Mouse (Mus musculus) layer of hippocampus, adult 9-10 months (tissue): Measurements from ENCODE around the gene Ctr9.

Source experiments
- DNase-seq: peaks from one replicate; pipeline ENCODE4 v3.0.0; 2022; ENCODE audit warnings: low spot score

Ctr9 gene

DNA sequence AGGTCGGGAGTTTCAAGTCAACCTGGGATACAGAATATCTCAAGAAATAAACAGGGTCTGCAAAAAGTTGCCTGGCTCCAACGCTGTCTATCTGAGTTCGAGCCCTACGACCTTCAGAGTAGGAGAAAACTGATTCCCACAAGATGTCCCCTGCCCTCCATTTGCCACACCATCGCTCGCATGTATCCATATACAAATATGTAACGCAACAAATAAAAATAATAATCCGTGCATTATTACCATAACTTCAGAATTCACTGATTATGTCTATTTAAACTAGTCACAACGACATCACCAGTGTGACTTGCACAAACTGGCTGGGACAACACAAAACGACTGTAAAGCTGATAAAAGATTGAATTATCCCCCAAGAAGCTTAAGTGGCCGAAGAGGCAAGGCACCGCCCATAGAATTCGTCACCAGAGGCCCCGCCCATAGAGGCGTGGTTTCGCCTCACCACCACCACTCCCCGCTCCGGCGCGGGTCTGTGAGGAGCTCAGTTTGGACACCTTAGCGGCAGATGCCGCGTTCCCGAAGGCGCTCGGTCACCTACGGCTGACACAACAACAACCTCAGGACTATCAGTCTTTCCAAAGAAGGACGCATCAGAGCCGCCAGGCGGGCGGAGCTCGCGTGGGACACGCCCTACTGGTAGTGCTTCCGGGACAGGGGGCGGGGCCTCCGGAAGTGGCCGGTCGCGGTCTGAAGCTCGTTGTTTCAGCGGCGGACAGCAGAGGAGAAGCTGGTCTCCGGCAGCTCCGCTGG is at the start of gene Ctr9:
TSS of gene Ctr9 (plus strand) at position 671 of the 765 bp plus-strand sequence.
- peak; percentile 95 for DNase-seq

DNA sequence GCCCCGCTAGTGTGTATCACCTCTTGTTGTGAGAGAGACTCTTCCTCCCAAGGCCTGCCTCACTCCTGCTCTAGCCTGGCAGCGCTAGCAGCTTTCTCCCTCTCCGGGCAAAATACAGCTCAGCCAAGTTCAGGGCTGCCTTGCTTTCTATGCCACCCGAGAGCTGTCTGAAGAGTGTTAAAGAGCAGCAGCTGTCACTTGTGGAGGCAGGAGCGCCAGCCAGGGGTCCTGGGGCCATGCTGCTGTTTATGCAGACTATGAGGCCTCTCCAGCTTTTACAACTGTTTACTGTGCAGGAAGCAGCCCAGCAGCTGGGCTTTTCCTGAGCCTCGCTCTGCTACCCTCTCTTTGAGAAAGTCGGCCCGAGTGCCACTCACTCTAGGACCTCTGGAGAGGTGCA is 47.7 kb upstream of the Ctr9 start:
- DNase-seq: no peak

- no peak for DNase-seq
Observed at GRCm38 (mm10) chr7:110982053-110982705, 46.6 kb upstream of the Ctr9 start, which contains the start of gene Mrvi1. TSS of gene Mrvi1 (minus strand) at chr7:110982461.

- peak; percentile 27 for DNase-seq
Observed at GRCm38 (mm10) chr7:110982764-110983163, 46.0 kb upstream of the Ctr9 start.

DNA sequence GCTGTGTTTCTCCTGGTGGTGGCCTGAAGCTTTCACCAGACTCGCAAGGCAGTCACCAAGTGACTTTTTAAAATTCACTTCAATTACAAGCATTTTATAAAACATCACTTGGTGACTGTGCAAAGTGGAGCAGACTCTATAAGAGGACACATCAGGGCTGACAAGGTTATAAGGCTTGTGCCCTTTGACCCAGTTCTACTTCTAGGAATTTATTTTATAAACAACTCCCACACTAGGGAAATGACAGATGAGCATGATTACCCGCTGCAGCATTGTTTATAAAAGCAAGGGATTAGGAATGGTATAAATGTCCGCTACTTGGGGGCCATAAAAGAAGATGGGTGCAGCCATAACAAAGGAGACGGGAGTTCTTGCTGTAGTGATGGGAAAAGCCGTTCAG is 45.1 kb upstream of the Ctr9 start:
- no peak for DNase-seq

GRCm38 (mm10) chr7:110985581-110986265 is 43.0 kb upstream of the Ctr9 start:
- no peak for DNase-seq

DNA sequence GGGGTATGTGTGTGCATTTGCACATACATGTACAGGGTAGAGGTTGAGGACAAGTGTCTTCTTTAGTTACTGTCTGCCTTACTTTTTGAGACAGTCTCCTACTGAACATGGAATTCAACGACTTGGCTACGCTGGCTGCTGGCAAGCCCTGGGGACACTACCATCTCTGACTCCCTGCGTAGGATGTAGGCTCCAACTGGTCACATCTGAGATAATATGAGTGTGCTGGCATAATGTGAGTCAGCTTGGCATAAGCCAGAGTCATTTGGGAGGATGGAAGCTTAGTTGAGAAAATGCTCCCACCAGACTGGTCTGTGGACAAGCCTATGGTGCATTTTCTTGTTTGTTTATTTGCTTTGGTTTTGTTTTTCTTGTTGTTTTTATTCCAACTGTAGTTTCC is 40.7 kb upstream of the Ctr9 start:
- DNase-seq: peak; percentile 13

DNA sequence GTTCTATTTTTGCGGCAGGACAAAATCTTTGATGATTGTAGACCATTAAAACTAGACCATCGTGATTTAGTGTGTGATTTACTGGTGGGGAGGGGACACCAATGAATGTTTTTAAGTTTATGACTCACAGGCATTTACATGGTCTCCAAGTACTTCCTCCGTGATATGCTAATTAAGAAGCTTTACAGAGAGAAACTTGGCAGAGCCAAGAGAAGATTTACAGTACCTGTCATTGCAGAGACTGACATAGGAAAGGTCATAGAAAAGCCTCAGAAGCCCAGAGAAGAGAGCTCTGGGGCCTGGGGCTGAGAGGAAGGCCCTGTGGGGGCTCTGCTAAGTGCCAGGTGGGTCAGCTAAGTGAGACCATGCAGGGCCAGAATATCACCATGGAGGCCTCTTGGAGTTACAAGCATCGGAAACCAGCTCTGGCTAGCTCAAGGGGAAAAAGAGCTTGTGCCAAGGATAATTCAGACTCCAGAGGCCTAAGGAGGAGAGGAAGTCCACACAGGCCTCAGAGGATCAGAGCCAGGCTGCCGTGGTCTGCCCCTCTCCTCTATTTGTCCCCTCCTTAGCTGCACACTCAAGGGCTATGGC is 39.4 kb upstream of the Ctr9 start:
- no peak for DNase-seq

DNA sequence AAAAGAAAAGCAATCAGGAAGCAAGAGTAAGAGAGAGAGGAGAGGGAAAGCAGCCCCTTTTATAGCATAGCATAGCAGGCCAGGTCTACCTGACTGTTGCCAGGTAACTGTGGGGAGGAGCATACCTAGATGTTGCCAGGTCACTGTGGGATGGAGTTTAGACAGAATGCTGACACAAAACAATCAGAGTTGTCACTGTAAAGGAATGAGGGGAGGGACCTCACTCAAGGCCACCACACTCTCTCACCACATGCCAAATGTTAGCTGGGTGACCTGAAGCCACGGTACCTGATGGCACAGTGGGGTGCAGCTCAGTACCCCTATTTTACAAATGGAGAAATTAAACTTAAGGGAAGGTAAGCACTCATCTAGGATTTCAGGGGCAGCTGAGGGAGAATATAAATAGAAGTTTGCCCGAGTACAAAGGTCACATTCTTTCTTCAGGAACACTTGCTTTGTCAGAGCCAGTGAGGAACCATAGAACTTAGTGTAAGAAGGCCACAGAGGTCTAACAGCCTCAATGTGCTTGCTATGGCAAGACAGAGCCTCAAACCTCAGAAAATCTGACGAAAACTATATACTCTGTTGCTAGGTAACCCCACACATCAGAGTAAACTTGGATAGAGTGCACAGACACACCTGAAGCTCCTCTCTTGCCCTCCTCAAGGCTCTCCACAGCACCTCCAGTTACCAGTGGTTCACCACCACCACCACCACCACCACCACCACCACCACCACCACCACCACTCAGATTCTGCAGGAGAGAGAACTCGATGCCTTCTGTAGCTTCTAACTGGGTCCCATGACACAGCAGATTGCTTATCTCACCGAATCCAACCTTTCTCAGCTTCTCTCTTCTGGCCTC is 38.2 kb upstream of the Ctr9 start:
- no peak for DNase-seq

DNA sequence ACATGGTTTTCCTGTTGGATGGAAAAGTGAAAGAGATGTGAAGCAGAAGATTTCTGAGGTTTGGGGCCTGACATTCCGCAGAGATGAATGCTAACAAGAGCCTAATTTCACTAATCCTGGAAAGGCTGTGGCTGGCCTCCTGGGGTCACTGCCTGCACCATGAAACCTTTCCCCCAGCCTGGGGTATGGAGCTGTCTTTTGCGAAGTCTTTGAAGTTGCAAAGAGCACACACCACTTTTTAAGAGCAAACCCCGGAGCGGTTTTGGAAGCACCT is 37.6 kb upstream of the Ctr9 start:
- no peak for DNase-seq

- DNase-seq: no peak
Observed at GRCm38 (mm10) chr7:110998887-110999827, 29.6 kb upstream of the Ctr9 start.

DNA sequence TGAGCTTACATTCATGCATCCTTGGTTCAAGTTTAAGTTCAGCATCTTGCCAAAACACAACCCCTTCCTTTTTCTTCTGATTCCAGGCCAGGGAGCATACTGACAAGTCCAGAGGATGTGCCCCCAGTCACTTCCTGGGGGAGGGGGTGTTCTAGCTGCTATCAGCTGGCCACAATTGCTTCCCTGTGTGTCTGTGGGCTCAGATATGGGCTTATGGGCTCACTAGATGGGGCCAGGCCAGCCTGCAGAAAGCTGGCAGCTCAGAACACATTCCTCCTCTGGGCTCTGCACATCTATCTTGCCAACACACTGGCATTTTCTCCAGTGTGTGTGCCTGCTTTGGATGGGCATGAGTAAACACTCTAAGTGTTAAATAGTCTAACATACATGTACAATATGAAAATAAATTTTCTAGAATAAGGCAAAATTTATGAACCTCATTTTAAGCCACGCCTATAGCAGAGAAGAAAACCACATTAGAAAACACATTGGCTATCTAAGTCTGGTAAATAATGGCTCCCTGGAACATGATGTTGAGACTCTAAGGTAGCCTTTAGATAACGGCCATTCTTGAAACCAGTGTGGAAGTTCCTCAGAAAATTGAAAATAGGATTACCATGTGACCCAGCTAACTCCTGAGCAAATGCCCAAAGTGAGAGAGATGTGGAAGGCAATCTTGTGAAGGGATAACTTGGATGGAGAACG is 24.5 kb upstream of the Ctr9 start:
- no peak for DNase-seq

GRCm38 (mm10) chr7:111014039-111014605 is 14.6 kb upstream of the Ctr9 start:
- no peak for DNase-seq

GRCm38 (mm10) chr7:111014893-111015292 is 13.9 kb upstream of the Ctr9 start:
- peak; percentile 77 for DNase-seq

DNA sequence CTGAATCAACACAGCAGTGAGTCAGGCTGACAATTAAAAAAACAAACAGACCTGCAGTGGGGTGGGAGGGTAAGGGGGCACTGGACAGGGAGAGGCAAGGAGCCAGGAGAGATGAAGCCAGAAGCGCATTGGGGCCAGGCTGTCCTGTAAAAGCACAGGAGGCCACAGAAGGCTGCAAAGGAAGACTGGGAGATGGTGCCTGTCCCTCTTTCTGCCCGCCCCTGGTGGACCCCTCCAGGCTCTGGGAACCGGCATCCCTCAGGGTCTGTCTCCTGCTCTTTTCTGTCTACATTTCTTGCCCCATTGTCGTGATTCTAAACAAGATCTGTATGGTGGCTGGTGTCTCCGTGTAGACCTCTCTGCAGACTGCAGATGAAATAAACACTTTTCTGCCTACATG is 13.0 kb upstream of the Ctr9 start:
- no peak for DNase-seq

DNA sequence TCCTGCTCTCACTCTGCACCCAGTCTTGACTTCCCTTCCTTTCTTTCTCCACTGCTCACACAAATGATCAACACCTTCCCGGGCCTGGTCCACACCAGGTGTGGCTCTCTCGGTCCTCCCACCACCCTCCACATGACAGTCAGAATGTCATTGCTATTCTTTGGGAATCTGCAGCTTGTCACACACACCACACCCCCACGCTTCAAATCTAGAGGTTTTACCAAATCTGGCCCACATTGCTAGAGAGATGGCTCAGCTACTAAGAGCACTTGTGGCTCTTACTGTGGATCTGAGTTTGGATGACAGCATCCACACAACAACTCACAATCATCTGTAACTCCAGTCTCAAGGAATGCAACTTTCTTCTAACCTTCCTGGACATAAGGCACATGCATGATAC is 11.8 kb upstream of the Ctr9 start:
- no peak for DNase-seq

GRCm38 (mm10) chr7:111020814-111021213 is 7.9 kb upstream of the Ctr9 start:
- no peak for DNase-seq

GRCm38 (mm10) chr7:111024068-111024594 is 4.6 kb upstream of the Ctr9 start:
- DNase-seq: no peak

GRCm38 (mm10) chr7:111024912-111025311 is 3.8 kb upstream of the Ctr9 start:
- no peak for DNase-seq
